Mouse (Mus musculus) G1E (cell line): ENCODE results near the gene Ccser2.

ENCODE experiments used
- CTCF ChIP-seq: IDR thresholded peaks from 2 replicates; pipeline ENCODE4 v1.5.1; 2012; ENCODE audit warnings: low read depth, low read length, inconsistent platforms, mixed read lengths
- GATA1 ChIP-seq: IDR thresholded peaks from 2 replicates; pipeline ENCODE4 v1.6.1; 2012; ENCODE audit warnings: borderline replicate concordance, low read length, inconsistent platforms, mixed read lengths
- GATA2 ChIP-seq: IDR thresholded peaks from 2 replicates; pipeline ENCODE4 v1.6.1; 2012; ENCODE audit warnings: low read depth, low read length, inconsistent platforms, borderline replicate concordance
- TAL1 ChIP-seq: conservative IDR thresholded peaks from 2 replicates; pipeline ENCODE4 v1.6.1; 2012; ENCODE audit warnings: low read depth, low read length, inconsistent platforms, mixed read lengths

DNA sequence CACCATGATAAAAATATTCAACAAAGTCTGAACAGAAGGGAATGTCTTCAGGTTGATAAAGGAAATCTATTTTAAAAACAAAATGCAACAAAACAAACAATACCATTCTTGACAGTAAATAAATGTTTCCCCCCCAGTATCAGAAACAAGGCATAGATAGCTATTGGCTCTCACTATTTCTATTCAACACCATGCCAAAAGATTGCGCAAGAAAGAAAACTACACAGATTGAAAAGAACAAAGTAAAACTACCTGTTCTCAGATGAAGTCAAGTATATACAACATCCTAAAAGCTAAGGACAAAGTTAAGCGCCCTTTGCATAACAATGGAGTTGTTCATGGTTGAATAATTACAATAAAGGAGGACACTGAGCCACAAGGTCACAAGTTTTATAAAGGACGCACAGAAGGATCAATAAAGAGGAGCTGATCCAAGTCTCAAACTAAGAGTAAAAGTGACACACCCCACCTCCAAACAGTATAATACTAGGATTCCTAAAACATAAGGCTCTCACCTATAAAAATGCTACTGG lies 54.0 kb downstream of the Ccser2 start:
- TF ChIP-seq CTCF (no peak), TAL1 (no peak), GATA2 (no peak), GATA1 (no peak)
